Mouse (Mus musculus) forebrain, embryonic 12.5 days (tissue): ENCODE measurements at regions not wholly inside any gene's neighbourhood (a gene's known extent, or its start where the extent isn't known, plus 50 kb on each side); places are given as distances from the start of the nearest gene placed in this dataset.

ENCODE experiments used
- ATAC-seq: fragments of 200-750 bp; cut with Nextera tagmentation; 2 replicates; pipeline ENCODE4 v1.8.0; 2017; ENCODE audit warnings: moderate TSS enrichment; ENCODE audit not compliant: low FRiP score
- H3K27ac ChIP-seq: fragments of 300-500 bp; sonication (generic); 2 replicates; pipeline ENCODE4 v1.5.1; 2016; ENCODE audit warnings: mild to moderate bottlenecking
- H3K27me3 ChIP-seq: fragments of 300-500 bp; sonication (generic); 2 replicates; pipeline ENCODE4 v1.6.1; 2016; ENCODE audit warnings: mild to moderate bottlenecking
- H3K36me3 ChIP-seq: fragments of 300-500 bp; sonication (generic); replicated peaks from 2 replicates; pipeline ENCODE4 v1.6.1; 2016; ENCODE audit warnings: mild to moderate bottlenecking
- H3K4me1 ChIP-seq: fragments of 300-500 bp; sonication (generic); 2 replicates; pipeline ENCODE4 v1.6.1; 2016
- H3K4me2 ChIP-seq: fragments of 300-500 bp; sonication (generic); 2 replicates; pipeline ENCODE4 v1.6.1; 2016; ENCODE audit warnings: mild to moderate bottlenecking, moderate library complexity
- H3K4me3 ChIP-seq: fragments of 300-500 bp; sonication (generic); replicated peaks from 2 replicates; pipeline ENCODE4 v1.5.1; 2016; ENCODE audit warnings: mild to moderate bottlenecking
- H3K9ac ChIP-seq: fragments of 300-500 bp; sonication (generic); 2 replicates; pipeline ENCODE4 v1.6.1; 2016; ENCODE audit warnings: mild to moderate bottlenecking
- H3K9me3 ChIP-seq: fragments of 300-500 bp; sonication (generic); 2 replicates; pipeline ENCODE4 v1.6.1; 2016
- WGBS: fragments of 180-500 bp; shearing (Covaris S2); methylation state at CpG from one replicate; pipeline ENCODE4 v1.1.7; 2016; 5-methylcytosine and 5-hydroxymethylcytosine counted together

DNA sequence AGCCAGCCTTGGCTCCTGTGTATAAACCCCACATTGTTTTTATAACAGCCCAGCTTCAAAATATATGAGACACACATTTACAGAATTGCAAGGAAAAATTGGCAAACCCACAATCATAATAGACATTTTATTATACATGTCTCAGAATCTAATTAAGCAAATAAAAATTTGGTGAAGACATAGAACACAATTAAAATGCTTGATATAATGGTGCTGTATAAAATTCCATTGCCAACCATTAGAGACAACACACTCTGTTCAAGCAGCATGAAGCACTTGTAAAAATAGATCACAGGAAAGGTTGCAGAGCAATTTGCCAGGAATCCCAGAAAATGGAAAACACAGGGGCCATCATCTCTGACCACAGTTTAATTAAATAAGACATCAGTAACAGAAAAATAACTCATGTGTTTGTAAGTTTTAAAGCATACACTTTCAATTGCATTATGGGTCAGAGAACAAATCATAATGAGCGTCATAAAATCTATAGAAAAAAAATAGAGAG is 229.2 kb downstream of the Pdcd6ip start:
- Histone ChIP-seq H3K4me2 (no peak overlapping the region), H3K36me3 (no peaks in the 10 kb centered on the region), H3K9ac (no peak overlapping the region), H3K9me3 (no peaks in the 10 kb centered on the region), H3K27ac (no peak overlapping the region), H3K4me1 (no peaks in the 10 kb centered on the region), H3K4me3 (no peak overlapping the region), H3K27me3 (no peaks in the 10 kb centered on the region)
- WGBS, result 96% methylated on average over 1 of the region's 1 CpGs
- no peak for ATAC-seq

DNA sequence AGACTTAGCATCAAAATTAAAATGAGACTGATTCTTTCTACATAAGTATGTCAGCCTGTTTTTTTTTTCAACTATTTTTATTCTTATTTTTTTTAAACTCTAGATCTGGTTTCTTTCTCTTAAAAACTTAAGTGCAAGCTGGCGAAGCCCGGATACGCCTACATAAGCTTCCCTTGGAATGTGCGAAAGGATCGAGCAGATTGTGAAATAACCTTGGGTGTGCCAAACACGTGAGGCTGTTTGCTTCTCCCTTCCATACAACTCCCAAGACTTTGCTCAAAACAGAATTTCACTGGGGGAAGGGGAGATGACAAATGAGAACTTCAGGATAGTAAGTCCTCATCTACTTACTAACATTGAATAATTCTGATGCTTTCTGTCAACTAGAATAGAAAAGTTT is 236.3 kb downstream of the Pdcd6ip start:
- H3K36me3 ChIP-seq, result no peaks in the 10 kb centered on the region
- H3K27me3 ChIP-seq, result no peaks in the 10 kb centered on the region
- no peak for ATAC-seq
- no peak overlapping the region for H3K9ac ChIP-seq
- H3K27ac ChIP-seq, result no peak overlapping the region
- no peak overlapping the region for H3K4me2 ChIP-seq
- H3K4me1 ChIP-seq, result no peaks in the 10 kb centered on the region
- 94% methylated on average over 6 of the region's 6 CpGs for WGBS
- H3K4me3 ChIP-seq, result no peak overlapping the region
- no peaks in the 10 kb centered on the region for H3K9me3 ChIP-seq

DNA sequence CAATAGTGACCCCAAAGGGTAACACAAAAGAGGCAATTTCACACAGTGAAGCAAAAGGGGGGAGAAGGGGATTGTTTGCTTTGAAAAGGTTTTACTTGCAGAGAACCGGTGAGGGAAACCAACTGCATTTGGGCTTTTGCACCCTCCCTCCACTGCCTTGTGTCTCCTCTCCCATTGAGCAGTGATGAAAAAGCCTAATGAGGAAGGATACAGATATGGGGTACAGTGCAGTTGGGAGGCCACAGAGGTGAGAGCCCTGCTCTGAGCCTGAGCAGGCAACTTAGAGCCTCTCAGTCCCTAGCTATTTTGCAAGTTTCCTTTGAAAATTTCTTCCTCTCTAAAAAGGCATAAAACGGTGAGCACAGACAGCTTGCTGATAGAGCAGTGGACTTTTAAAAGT is 245.2 kb downstream of the Pdcd6ip start:
- 21% methylated on average over 2 of the region's 2 CpGs for WGBS

DNA sequence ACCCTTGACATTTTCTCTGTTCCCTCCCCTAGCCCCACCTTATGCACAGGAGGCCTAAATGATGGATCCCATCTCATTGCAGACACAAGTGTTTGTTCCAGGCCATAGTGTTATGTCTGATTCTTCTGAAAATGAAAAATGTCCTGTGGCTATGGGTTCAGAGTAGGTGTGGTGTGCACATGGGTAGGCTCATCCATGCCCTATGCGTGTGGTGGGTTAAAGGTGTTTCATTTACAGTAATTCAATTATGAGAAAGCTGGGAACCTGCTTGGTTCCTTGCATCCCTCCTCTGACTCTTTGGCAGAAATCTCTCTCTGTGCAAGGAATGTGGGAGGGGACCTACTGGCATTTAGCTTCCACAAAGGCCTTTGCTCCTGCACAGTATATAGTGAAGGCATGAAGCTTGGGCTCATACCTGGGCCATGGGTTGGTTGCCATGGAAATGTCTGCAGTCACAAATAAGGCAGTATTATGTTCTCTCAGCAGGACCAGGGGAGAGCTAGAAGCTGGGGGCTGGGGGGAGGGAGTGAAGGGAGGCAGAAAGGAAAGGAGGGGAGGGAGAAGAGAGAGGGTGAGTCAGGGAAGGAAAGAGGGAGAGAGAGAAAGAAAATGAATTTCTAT is 245.7 kb downstream of the Pdcd6ip start:
- 45% methylated on average over 1 of the region's 1 CpGs for WGBS
- no peak overlapping the region for H3K4me2 ChIP-seq
- no peak overlapping the region for H3K9ac ChIP-seq
- H3K36me3 ChIP-seq, result no peaks in the 10 kb centered on the region
- H3K4me3 ChIP-seq, result no peak overlapping the region
- H3K27me3 ChIP-seq, result no peaks in the 10 kb centered on the region
- H3K27ac ChIP-seq, result peak overlapping the region; percentile 62
- no peaks in the 10 kb centered on the region for H3K9me3 ChIP-seq
- peak; percentile 91 for ATAC-seq
- H3K4me1 ChIP-seq, result peaks cover 18% of the 10 kb centered on the region

More for the DNA sequence above, 245.2 kb downstream of the Pdcd6ip start:
- Histone ChIP-seq H3K9ac (no peak overlapping the region), H3K27ac (peak overlapping the region; percentile 62), H3K4me1 (peaks cover 18% of the 10 kb centered on the region), H3K4me3 (no peak overlapping the region), H3K4me2 (no peak overlapping the region), H3K36me3 (no peaks in the 10 kb centered on the region), H3K9me3 (no peaks in the 10 kb centered on the region), H3K27me3 (no peaks in the 10 kb centered on the region)
- peak; percentile 57 for ATAC-seq

DNA sequence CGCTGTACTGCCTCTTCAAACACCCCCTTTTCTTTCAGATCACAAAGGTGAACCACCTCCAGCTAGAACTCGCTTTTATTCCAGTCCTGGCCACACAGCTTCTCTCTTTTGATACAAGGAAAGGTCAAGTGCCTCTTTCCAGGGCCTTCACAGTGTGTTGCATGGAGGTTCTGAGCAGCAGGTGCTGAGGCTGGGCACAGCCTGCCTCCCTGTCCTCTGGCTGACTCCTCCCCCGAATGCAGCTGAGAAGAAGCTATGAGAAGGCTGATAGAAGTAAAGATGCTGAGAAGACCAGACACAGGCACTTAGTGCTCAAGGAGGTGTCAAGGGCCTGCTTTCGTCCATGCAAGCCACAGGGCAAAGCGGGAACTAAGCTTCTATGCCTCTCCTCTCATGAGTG is 248.2 kb downstream of the Pdcd6ip start:
- Histone ChIP-seq H3K9me3 (no peaks in the 10 kb centered on the region), H3K4me2 (no peak overlapping the region), H3K27ac (no peak overlapping the region), H3K36me3 (no peaks in the 10 kb centered on the region), H3K4me1 (peaks cover 18% of the 10 kb centered on the region), H3K27me3 (no peaks in the 10 kb centered on the region), H3K9ac (no peak overlapping the region), H3K4me3 (no peak overlapping the region)
- no peak for ATAC-seq
- 69% methylated on average over 5 of the region's 5 CpGs for WGBS

DNA sequence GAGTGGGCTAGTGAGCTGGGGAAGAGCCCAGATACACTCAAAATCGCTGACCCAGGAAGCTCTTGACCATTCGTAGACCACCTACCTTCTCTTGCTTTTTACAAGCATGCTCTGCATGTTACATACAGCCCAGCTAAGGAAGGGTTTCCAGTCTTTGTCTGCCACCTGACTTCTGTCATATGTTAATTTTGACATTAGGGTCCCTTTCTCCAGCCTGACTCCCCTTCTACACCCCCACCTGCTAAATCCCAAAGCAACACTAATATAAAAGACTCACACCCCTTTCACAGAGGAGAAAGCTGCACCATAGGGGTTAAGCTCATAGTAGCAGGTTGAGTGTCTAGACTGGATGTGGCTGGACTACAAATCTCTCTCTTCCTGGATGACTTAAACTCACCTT is 248.8 kb downstream of the Pdcd6ip start:
- WGBS, result 32% methylated on average over 2 of the region's 2 CpGs

DNA sequence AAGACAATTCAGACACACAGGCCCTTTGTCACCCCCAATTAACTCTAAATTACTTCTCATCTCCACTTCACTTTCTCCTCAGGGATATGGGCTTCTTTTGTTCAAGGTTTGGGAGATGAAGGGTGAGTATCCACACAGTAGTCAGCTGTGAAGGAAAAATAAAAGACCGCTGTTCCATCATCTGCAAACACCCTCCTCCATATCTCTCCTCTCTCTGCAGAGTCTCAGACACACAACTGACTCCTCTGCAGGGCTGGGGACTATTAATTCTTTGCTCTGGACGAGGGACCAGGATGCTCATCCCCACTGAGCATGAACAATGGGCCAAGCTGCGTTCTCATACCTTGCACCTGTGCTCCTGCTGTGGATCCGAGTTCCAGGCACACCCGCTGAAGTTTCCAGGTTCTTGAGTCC is 249.3 kb downstream of the Pdcd6ip start:
- 16% methylated on average over 5 of the region's 5 CpGs for WGBS

More for the DNA sequence above, 248.8 kb downstream of the Pdcd6ip start:
- Histone ChIP-seq H3K9me3 (no peaks in the 10 kb centered on the region), H3K27ac (no peak overlapping the region), H3K27me3 (no peaks in the 10 kb centered on the region), H3K4me2 (no peak overlapping the region), H3K36me3 (no peaks in the 10 kb centered on the region), H3K9ac (no peak overlapping the region), H3K4me1 (peaks cover 18% of the 10 kb centered on the region), H3K4me3 (no peak overlapping the region)
- no peak for ATAC-seq

DNA sequence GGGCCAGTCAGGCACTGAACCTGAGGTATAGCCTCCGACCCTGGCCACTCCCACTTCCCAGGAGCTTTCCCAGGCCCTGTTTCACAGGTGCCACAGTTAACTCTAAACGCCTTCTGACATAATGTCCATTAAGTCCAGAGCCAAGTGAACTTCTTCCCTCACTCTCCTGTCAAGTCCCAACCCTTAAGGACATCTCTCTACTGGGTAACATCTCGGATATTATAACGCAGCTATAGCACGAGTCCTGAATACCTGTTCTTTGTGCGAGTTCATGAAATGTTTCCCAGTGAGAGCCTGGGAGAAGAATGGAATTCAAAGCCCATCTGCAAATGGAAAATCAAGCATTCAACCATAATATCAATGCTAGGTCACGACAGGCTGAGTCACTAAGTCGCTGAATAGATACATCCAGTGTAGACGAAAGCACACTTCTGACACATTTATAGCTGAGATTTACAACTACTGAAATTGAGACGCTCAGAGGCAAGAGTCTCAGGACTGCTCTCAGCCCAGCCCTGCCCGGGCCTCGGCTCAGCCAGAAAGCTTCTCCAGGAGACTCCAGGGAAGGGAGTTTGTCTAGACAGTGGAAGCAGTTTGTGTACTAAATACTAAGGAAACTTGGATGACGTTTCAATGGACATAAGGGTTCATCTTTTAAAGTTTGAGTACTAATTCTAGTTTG is 250.7 kb downstream of the Pdcd6ip start:
- H3K9me3 ChIP-seq, result no peaks in the 10 kb centered on the region
- H3K36me3 ChIP-seq, result no peaks in the 10 kb centered on the region
- no peaks in the 10 kb centered on the region for H3K27me3 ChIP-seq
- H3K4me3 ChIP-seq, result no peak overlapping the region
- no peak overlapping the region for H3K27ac ChIP-seq
- ATAC-seq, result no peak
- peaks cover 9% of the 10 kb centered on the region for H3K4me1 ChIP-seq
- no peak overlapping the region for H3K9ac ChIP-seq
- 93% methylated on average over 13 of the region's 13 CpGs for WGBS
- H3K4me2 ChIP-seq, result no peak overlapping the region

More for the DNA sequence above, 249.3 kb downstream of the Pdcd6ip start:
- no peak for ATAC-seq
- Histone ChIP-seq H3K36me3 (no peaks in the 10 kb centered on the region), H3K27ac (no peak overlapping the region), H3K4me2 (no peak overlapping the region), H3K27me3 (no peaks in the 10 kb centered on the region), H3K9ac (no peak overlapping the region), H3K4me3 (no peak overlapping the region), H3K4me1 (peaks cover 18% of the 10 kb centered on the region), H3K9me3 (no peaks in the 10 kb centered on the region)

DNA sequence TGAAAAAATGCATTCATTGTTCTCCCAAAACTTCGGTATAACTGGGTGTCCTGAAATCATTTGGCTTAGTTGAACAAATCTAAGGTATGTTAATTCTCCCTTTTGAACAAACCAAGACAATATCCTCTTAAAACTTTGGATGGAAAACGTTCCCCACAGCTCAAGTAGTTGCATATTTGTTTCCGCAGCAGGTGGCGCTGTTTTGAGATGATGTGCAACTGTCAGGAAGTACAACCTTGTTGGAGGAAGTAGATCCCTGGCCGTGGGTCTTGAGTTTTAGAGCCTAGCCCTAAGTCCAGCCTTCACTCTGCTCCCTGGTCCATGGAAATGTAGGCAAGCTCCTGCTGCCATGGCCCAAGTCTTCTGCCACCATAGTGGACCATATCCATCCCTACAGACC is 252.5 kb downstream of the Pdcd6ip start:
- no peak overlapping the region for H3K4me2 ChIP-seq
- ATAC-seq, result no peak
- 86% methylated on average over 5 of the region's 5 CpGs for WGBS

DNA sequence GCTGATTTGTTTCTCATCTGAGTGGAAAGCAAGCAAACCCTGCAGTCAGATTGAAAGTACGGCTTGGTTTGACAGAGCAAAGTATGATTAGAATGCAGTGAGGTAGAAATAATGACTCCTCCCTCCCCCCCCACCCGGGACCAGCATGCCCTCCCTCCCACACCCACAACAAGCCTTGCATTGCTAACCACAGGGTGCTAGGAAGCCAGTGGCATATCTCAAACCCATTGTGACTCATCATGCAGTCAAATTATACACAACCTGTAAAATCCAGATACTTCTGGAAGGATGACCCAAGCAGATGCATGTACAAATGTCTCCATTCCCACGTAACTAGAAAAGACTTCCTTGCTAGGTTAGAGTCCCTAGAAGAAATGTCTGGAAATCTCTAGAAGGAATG is 254.8 kb downstream of the Pdcd6ip start:
- Histone ChIP-seq H3K9me3 (no peaks in the 10 kb centered on the region), H3K27ac (no peak overlapping the region), H3K27me3 (no peaks in the 10 kb centered on the region), H3K4me2 (no peak overlapping the region), H3K4me3 (no peak overlapping the region), H3K4me1 (no peaks in the 10 kb centered on the region), H3K36me3 (no peaks in the 10 kb centered on the region), H3K9ac (no peak overlapping the region)
- WGBS, result 73% methylated on average over 3 of the region's 3 CpGs
- ATAC-seq, result no peak

More for the DNA sequence above, 252.5 kb downstream of the Pdcd6ip start:
- no peaks in the 10 kb centered on the region for H3K36me3 ChIP-seq
- H3K9ac ChIP-seq, result no peak overlapping the region
- peaks cover 5% of the 10 kb centered on the region; the same call in 1 of the 2 replicates for H3K4me1 ChIP-seq
- no peak overlapping the region for H3K4me3 ChIP-seq
- H3K27me3 ChIP-seq, result no peaks in the 10 kb centered on the region
- no peak overlapping the region for H3K27ac ChIP-seq
- no peaks in the 10 kb centered on the region for H3K9me3 ChIP-seq

DNA sequence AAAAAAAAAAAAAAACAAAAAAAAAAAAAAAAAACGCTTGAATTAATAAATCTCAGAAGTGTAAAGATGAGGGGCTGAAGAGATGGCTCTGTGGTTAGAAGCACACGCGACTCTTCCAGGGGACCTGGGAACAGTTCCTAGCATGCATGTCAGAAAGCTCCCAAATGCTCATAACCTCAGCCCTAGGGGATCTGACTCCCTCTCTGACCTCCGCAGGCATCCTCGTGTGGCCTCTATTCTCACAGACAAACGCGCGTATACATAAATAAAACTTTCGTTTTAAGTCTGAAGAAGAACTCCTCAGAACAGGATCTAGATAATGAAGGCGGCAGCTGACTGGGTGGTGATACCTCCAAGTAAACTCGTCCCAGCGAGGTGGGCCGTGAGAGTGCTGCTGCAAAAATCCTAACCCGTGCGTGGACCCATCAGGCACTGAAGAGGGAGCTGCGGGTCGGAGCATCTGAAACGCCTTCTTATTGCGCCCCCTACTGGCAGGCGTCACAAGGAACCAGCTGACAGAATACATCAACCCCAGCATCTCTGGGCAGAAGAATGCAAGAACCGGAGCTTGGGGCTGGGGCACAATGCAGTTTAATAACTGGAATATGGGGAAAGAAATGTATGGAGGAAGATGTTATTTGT is 266.2 kb downstream of the Pdcd6ip start:
- no peaks in the 10 kb centered on the region for H3K9me3 ChIP-seq
- 11% methylated on average over 21 of the region's 21 CpGs for WGBS

DNA sequence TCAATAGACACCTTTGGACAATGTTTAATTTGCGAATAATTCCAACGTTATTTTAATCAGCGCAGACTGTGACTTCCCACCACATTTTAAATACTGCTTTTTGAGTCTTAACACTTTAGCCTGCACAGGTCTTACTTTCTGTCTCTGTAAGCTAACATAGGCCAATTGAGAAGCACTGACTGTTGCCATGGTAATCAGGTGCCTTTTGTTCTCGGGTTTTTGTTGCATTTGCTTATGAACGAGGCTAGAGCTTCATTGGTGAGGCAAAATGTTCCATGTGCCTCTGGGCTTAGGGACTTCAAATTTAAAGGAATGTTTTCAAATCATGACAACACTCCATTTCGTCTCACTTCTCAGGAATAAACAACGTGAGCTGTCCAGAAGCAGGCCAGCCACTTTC is 269.7 kb downstream of the Pdcd6ip start:
- Histone ChIP-seq H3K27ac (no peak overlapping the region), H3K4me2 (no peak overlapping the region), H3K36me3 (no peaks in the 10 kb centered on the region), H3K9ac (no peak overlapping the region), H3K27me3 (no peaks in the 10 kb centered on the region), H3K9me3 (no peaks in the 10 kb centered on the region), H3K4me3 (no peak overlapping the region), H3K4me1 (peaks cover 10% of the 10 kb centered on the region)
- ATAC-seq, result no peak
- 56% methylated on average over 7 of the region's 7 CpGs for WGBS

More for the DNA sequence above, 266.2 kb downstream of the Pdcd6ip start:
- Histone ChIP-seq H3K27me3 (no peaks in the 10 kb centered on the region), H3K4me2 (peak overlapping the region; percentile 51), H3K36me3 (no peaks in the 10 kb centered on the region), H3K4me1 (peaks cover 10% of the 10 kb centered on the region), H3K4me3 (peak overlapping the region; percentile 30), H3K27ac (no peak overlapping the region), H3K9ac (no peak overlapping the region)
- ATAC-seq, result peak; percentile 85
